Mouse (Mus musculus): ENCODE measurements around the gene Tmem273.

GRCm38 (mm10) chr14:32833847-32834246 is 48.1 kb downstream of the Tmem273 start, which contains the start of gene Fam170b:
- TF ChIP-seq CTCF (IDR thresholded peaks at IDR 0.05 in 2 of 3, conservative IDR thresholded peaks at IDR 0.05 in 1 of 3; ENCODE audit: control insufficient read depth in 1 of 3, insufficient read depth in 1 of 3, low read depth in 2 of 3, low read length in 3 of 3, poor library complexity in 1 of 3, severe bottlenecking in 1 of 3) (no peak), RCOR1 (IDR thresholded peaks at IDR 0.05; ENCODE audit: low read depth, low read length) (no peak), MEF2A (IDR thresholded peaks at IDR 0.05; ENCODE audit: extremely low read depth, insufficient replicate concordance, low read depth, low read length, poor library complexity, severe bottlenecking) (no peak), TAL1 (IDR thresholded peaks at IDR 0.05; ENCODE audit: low read length) (no peak), ZKSCAN1 (IDR thresholded peaks at IDR 0.05; ENCODE audit: low read depth, low read length) (no peak), EP300 (IDR thresholded peaks at IDR 0.05; ENCODE audit: low read depth in 1 of 2, low read length in 2 of 2) (no peak), MYC (IDR thresholded peaks at IDR 0.05; ENCODE audit: low read depth, low read length) (no peak), MAZ (IDR thresholded peaks at IDR 0.05; ENCODE audit: low read depth, low read length) (no peak)
